Mouse (Mus musculus) cerebellum, postnatal 25 days (tissue): ENCODE results near the gene Gpr150.

Source experiments
- DNase-seq, 2 experiments: peaks; one replicate each; pipeline ENCODE4 v3.0.0; 2021; ENCODE audit warnings: mixed read lengths in 2 of 2

Gene Gpr150

GRCm38 (mm10) chr13:76056896-76057266, at the start of gene Gpr150:
Gene Gpr150 (minus strand): TSS chr13:76056996.
- DNase-seq, result no peak

GRCm38 (mm10) chr13:76101989-76102388, 45.2 kb upstream of the Gpr150 start:
- no peak for DNase-seq

DNA sequence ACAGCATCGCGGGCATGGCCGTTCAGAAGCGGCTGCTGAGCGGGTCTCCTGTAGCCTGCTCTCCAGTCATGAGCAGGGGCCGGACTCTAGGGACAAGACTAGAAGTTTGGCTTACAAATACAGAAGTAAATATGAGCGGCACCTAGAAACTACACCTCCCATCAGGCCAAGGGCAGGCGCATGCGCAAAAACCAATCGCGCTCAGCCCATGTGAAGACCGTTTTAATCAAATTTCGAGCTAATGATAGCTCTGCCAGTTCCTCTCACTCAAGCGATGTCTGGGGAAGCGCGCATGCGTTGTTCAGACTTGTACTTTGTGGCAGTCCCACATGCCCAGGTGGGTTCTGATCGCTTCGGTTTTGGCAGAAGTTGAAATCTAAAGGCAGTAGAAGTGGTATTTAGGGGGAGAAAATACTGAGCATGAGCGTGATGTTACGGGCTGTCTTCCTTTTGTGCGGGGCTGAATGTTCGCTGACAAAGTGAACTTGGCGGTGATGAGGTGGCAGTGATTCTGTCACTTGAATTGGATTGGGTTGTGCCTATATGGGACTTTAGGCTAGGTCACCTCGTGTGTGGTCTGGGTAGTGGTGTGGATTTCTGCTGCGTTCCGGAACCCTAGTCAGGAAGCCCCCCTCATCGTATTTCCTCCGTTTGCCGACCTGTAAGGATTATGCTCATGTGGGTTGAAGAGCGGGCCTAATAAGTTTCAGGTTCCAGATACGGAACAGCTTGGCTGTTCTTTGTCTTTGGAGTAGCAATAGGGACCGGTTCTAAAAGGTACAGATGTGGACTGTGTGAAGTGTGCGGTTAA, 41.9 kb upstream of the Gpr150 start, which contains the start of the genes Arsk and Ttc37:
Arsk (minus strand) TSS at position 168 of the 811 bp plus-strand sequence.
Ttc37 (plus strand) TSS at position 242 of the 811 bp plus-strand sequence.
- DNase-seq, result peak; percentile 90 to 95

- DNase-seq, result peak in 1 of 2 experiments; percentile 66
These were observed 41.3 kb upstream of the Gpr150 start for GRCm38 (mm10) chr13:76098116-76098492.

- DNase-seq, result no peak
These were observed 17.5 kb upstream of the Gpr150 start for GRCm38 (mm10) chr13:76074323-76074722.

DNA sequence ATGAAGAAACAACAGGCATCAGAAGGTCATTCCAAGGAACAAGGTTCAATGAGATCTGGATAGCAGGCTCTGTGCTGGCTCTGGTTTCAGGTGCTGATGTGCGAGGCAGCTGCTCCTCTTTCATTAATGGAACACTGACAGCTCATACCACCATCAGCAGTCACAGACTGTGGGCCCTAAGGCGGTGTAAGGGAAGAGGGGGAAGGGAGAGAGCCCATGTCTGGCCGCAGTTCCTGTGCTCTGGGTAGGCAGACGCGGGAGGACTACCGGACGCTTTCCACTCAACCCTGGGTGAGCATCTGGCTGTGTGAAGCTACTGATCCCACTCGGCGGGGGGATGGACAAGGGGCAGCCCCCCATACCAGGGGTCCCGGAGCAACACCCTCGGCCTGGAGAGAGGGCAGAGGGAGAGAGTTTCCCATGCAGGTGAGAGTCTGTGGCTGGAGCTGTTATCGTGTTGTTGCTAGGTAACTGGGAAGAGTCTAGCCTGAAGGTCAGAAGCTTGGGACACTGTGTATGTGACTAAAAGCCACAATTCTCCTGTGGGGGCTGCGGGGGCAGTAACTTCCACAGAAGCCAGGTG, 7.7 kb upstream of the Gpr150 start:
- DNase-seq, result no peak

DNA sequence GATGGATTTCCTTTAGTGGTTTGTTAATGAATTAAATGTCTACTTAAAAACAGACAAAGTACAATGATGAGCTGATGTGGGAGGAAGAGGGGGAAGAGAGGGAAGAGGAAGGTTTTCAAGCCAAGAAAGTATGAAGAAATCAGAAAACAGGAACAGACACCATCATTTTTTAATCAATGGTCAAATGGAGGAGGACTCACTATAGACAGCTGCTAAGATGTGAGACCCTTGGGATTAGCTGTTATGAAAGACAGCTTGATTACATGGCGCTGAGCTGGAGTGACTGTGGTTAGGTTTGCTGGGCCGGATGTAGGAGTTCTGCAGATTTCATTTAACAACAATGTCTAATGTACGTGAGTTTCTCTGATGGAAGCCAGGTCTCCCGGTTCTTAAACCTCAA, 6.8 kb upstream of the Gpr150 start:
- no peak for DNase-seq

DNA sequence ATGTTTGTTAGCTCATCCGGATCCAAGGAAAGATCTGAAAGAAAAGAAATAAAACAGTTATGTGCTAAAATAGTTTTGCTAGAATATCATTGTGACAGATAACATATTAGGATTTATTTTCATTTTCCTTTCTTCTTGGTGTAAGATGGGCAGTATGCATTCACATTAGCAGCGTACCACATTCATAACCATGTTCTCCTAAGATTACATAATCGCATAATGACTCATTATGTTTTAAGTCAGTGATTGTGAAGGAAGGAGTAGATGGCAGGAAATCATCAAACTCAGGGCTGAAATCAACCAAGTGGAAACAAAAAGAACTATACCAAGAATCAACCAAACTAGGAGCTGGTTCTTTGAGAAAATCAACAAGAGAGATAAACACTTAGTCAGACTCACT, 5.8 kb upstream of the Gpr150 start:
- no peak for DNase-seq

GRCm38 (mm10) chr13:76062126-76062525, 5.3 kb upstream of the Gpr150 start:
- DNase-seq, result peak; percentile 24 to 40

GRCm38 (mm10) chr13:76059591-76059990, 2.8 kb upstream of the Gpr150 start:
- no peak for DNase-seq

DNA sequence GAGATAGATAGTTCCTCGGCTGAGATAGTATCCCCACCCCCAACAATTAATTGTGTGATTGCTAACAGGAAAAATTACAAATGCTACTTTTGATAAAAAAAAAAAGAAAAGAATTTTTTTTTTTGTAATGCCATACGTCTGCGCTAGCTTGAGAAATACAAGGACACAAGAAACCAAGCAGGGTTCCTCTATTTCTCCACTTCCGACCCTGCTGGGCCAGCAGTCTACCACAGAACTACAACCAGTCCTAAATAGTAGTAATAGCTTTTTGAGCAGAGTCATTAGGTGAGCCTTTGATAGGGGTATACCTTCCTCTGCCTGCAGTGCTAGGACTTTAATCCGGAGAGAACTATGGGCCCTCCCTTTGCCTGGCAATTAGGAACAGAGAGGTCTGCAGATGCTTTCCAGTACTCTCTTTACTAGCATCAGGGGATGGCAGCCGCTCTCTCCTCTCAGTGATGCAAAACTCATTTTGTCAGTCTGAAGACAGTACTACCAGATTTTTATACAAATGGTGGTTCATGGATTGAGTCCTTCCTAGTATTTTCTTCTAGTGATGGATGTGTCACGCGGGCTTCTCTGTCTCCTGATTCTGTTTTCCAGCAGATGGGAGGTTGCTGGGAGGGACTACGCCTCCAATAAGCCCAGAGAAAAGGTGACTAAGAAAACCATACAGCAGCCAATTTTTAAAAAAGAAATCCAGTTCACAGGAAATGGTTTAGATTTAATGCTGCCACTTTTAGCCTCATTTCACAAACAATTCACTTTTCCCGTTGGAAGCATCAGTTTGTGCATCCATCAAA, 672 bp upstream of the Gpr150 start:
- DNase-seq, result no peak

- DNase-seq, result peak; percentile 91
These were observed 503 bp downstream of the Gpr150 start for GRCm38 (mm10) chr13:76056261-76056724.

- DNase-seq, result peak in 1 of 2 experiments; percentile 81
These were observed 1.2 kb downstream of the Gpr150 start for GRCm38 (mm10) chr13:76055391-76056232.

DNA sequence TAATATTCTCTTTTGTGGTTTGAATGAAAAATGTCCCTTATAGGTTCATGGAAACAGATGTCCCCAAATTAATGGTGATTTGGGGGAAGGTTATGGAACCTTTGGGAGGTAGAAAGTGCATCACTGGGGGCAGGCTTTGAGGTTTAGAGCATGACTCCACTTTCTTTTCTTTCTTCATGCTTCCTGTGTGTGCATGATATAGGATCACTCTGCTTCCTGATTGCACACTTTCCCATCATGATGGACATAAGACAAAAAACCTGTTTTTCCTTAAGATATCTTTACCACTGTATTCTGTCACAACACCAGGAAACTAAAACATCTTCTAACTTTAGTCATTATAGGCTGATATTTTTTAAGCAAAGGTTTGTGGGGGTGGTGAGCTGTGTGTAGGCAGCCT, 11.8 kb downstream of the Gpr150 start:
- DNase-seq, result no peak

- no peak for DNase-seq
These were observed 14.3 kb downstream of the Gpr150 start for GRCm38 (mm10) chr13:76042455-76042854.

DNA sequence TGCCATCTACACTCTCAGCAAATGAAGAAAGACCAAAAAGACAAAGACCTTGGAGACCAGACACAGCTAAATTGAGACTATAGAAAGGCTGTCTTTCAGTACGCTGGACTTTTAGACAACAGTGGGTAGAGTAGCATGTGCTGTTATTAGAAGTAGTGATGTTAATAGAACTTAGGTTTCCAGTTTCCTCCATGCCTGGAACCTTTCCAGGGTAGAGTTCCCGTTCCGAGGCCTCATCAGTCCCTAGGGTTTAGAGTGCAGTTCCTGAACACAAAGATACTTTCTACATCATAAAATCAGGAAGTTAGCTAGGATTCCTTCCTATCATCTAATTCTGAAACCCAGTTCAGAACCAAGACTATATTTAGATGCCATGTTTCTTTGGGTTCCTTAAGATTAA, 32.2 kb downstream of the Gpr150 start:
- no peak for DNase-seq

DNA sequence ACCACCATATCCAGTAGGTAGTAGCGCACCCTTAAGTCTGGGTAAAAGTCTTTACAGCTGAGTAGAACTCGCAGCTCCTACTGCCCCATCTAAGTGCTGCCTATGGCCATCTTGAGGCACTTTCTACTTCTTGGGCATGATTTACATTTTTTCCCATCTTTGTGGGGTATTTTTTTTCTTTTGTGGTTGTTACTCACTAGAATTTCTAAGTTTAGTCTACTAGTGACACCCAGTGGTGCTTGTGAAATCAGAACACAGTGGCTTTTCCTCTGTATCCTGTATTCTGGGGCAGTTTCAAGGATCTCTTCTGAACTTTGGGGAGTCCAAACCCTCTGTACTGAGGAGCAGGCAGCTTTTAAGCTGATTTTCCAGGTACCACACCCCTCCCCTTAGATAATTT, 35.0 kb downstream of the Gpr150 start:
- no peak for DNase-seq

GRCm38 (mm10) chr13:76018844-76019400, 37.9 kb downstream of the Gpr150 start:
- DNase-seq, result no peak

DNA sequence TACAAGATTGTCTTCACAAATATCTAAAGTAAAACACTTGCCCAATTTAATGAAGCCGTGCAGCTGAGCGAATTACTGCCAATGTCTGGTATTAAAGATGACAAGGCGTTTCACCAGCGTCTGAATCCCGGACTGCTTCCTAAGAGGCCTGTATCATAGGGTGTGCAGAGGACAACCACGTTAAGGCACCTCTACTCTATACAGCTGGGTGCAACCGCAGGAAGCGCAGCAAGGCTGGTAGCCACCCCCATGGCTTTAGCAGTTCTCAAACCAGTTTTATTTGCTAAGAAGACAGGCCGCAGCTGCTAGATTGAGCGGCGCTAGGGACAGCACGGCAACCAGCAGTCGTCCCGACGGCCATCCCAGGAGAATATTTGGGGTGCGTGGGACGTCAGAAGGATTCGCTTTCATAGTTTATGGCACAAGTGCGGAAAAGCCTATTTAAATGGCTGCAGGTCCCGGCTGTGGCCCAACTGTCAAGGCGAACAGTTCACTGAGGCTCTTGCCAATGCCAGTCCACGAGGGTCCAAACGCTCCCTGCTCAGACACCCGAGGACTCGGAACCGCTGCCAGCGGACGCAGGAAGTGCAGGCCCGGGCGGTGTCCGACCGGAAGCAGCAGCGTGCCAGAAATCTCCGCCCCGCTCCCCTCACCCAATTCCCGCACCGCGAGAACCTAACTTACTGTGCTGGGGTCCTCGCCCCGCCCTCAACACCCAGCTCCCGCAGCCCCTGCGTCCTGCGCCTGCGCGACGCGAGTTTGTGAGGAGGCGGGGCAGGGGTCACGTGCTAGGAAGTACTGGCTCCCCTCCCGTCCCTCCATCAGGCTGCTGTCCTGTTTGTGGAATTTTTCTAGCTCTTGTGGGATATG, 38.6 kb downstream of the Gpr150 start, which contains the start of gene Rfesd:
Rfesd (minus strand) TSS at position 746 of the 870 bp plus-strand sequence.
- DNase-seq, result peak; percentile 95 to 97

DNA sequence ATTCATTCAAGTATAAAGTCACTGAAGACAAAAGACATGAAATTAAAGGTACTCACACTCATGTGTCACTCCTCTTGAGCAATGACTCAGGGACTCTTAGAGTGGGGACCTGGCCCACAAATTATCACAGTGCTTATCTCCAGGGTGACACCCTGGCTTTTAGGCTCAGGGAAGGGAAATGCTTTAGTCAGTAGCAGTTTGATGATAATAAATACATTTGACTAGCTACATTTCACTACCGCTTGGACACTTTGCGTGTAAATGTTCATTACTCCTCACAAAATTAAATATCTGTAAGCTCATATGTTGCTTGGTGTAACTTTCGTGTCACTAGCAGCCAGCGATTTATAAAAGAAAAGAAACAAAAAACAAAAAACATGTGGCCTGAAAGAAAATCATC, 39.3 kb downstream of the Gpr150 start:
- DNase-seq, result no peak

GRCm38 (mm10) chr13:76014511-76014910, 42.3 kb downstream of the Gpr150 start:
- DNase-seq, result no peak
